Mouse (Mus musculus): Measurements from ENCODE around the gene Pou2f1.
"Not testable (repeated sequence)": the region's sequence is repeated elsewhere in the genome, so short reads cannot be mapped to it uniquely, and the experiment has no call there.

Pou2f1 gene

GRCm38 (mm10) chr1:166001904-166002489, 481 bp downstream of the Pou2f1 start:
- peak; percentile 63 for DNase-seq

GRCm38 (mm10) chr1:166001121-166001903, 1.2 kb downstream of the Pou2f1 start:
- DNase-seq: peak; percentile 46

DNA sequence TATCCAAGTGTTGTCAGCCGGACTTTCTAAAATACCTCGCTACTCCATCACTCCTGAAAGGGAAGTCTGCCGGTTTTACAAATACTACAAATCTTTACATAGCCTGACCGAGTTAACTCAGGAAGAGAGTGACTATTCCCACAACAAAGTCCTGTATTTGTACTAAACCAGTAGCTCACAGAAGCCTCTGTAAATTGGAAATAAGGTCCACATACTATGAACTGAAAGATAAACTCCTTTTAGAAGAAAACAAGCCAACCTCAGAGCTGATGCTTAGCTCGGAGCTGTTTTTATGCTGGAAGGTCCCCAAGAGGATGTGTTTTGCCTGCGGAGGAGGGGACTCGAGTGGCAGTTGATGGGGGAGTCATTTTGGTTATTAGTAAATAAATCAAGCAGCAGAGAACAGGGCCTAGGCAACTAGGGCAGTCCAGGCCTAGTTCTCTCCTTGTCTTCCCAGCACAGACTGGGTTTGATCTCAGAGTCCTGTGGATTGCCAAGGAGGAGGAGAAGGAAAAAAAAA, 1.8 kb downstream of the Pou2f1 start:
- DNase-seq: peak; percentile 4

GRCm38 (mm10) chr1:165999709-166000108, 2.8 kb downstream of the Pou2f1 start:
- no peak for DNase-seq

- DNase-seq: no peak
These were observed 6.8 kb downstream of the Pou2f1 start for GRCm38 (mm10) chr1:165995661-165996055.

GRCm38 (mm10) chr1:165995011-165995660, 7.3 kb downstream of the Pou2f1 start:
- DNase-seq: not testable (repeated sequence)

- no peak for DNase-seq
These were observed 8.2 kb downstream of the Pou2f1 start for GRCm38 (mm10) chr1:165994279-165994678.

DNA sequence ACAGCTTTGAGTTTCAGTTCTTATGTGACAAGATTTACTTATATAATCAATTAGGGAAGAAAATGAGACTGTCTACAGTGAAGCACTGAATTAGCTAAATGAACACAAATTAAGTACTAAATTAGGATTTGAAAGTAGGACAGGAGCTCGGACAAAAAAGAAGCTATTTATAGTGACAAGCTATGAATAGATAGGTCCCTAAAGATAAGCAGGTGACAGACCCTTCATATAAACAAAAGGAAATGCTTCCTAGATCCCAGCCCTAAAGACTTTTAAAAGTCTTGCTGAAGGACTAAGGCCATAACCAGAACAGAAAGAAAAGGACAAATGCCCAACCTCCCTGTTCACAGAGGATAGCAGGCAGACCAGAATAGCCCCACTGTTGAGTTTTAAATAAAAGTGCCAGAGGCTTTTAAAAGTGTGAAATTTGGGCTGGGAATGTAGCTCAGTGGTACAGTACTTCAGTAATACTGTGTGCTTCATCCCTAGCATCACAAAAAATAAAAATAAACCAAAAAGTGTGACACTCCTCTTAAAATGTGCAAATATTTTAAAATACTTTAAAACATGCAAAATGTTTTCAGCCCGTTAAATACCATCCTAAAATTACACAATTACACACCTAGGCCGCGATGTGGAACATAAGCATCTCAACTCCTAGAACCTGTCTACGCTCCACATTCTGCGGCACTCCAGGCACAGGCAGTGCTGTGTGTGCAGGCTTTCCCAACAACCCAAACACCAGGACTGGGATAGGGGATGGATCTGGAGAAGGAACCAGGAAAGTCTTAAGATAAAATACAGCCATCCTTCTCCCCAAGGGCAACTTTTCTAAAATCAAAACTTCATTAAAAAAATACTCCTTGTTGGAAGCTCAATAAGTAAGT, 9.0 kb downstream of the Pou2f1 start:
- DNase-seq: no peak

DNA sequence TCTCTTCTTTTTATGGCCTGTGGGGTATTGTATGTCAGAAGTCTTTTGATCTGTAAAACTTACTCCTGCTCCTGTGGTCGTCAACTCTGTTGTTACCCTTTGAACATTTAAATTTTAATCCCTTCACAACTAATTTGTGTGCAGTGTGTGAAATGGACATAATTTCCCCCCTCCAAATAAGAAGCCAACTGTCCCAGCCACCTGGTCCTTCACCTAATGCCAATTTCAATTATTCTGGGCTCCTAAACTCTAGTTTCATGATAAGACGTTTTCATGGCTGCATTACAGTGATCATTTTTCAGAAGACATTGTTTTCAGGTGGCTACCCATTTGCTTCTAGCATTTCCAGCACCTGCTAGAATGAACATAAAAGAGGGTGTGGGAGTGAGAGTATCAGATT, 13.9 kb downstream of the Pou2f1 start:
- DNase-seq: no peak

DNA sequence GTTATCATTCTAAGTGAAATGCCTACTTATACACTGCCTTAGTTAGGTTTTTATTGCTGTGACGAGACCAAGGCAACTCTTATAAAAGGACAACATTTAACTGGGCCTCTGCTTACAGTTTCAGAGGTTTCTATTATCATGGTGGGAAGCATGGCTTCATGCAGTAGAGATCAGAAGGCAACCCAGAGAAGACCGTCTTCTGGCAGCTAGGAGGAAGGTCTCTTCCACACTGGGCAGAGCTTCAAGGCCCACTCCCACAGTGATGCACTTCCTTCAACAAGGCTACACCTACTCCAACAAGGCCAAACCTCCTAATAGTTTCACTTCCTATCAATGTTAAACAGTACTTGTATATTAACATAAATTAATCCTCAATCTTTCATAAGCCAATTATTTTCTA, 14.4 kb downstream of the Pou2f1 start:
- no peak for DNase-seq

DNA sequence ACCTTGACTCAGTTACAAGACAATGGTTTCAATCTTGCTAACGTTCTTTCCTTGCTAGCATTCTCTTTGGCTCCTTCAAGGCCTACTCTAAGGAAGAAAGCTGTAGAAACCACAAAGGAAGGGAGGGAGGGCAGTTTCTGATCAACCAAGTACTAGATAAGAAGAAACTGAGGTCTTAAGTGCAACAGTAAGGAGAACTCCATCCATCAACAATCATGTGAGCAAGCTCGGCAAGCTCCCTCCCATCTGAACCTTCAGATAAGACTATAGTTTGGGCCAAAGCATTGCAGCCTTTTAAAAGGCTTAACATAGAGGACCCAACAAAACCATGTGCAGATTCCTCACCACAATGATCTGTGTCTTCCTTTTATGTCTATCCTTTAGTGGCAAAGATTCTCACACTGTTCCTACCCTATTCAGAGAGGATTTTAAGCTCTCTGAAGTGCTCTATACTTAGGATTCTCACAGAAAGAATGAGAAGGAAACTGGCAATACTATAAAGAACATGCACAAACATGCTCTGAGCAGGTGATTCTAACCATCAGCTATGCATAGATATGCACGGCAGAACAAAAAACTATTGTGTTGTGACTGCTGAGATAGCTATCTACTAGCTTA, 16.6 kb downstream of the Pou2f1 start:
- DNase-seq: no peak

GRCm38 (mm10) chr1:165985186-165985585, 17.3 kb downstream of the Pou2f1 start:
- DNase-seq: no peak

- DNase-seq: no peak
These were observed 25.6 kb downstream of the Pou2f1 start for GRCm38 (mm10) chr1:165976672-165977448.

DNA sequence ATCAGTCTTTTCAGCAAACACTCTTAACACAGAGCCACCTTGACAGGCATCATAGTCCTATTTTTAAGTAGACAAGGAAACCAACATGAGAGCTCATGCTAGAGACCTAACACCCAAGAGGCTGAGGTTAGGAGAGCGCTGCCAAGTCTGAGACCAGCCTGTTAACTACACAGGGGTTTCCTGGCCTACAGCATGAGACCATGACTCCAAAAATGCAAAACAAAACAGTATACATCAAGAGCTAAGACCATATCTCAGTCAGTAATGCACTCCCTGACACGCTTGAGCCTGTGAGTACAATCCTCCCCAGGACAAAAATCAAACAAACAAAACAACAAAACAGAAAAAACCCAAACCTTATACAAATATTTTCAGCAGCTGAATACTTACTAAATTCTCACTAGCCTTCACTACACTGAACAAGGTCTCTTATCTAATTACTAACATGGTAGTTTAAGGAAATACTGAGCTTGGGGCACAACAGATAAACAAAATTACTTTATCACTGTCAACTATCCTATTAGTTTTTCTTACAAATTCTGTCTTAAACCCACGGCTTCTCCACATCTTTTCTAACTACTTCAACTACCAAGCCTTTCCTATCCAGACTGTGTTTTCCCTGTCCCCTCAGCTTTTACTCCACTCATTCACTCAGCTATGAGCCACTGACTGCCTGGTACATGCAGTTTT, 33.3 kb downstream of the Pou2f1 start:
- DNase-seq: no peak

- DNase-seq: peak; percentile 61
These were observed 35.3 kb downstream of the Pou2f1 start for GRCm38 (mm10) chr1:165967027-165967654.

DNA sequence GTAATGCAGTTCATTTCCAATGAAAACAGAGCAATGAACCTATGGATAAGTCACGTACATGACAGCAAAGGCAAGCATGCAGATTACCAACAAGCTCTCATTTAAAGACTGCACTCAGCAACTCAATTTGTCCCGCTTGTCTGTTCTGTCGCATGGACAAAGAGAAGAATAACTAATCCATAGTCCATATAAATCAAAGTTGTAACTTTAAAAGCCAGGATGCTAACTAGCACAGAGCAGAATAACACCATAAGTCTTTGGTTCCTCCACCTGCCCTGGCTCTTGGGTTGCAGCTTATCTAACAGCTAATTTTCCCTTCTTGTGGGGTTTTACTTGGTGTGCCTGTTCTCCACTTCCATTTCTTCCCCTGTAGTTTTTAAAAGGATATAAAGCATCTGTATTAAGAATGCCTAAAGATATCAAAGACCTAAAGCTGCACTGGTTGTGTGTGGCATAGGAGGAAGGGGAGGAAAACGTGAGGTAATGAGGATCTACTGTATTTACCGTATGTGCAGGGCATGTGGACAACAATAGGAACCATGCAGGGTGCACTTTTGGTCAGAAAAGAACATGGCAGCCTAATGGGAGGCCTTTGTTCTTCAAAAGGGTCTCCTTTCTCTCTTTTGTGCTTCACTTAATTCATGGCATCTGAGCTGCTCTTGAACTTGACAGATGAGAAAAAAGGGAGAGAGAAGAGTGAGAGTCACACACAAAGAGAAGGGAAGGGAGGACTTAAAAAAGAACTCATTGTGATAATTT, 36.1 kb downstream of the Pou2f1 start:
- no peak for DNase-seq

DNA sequence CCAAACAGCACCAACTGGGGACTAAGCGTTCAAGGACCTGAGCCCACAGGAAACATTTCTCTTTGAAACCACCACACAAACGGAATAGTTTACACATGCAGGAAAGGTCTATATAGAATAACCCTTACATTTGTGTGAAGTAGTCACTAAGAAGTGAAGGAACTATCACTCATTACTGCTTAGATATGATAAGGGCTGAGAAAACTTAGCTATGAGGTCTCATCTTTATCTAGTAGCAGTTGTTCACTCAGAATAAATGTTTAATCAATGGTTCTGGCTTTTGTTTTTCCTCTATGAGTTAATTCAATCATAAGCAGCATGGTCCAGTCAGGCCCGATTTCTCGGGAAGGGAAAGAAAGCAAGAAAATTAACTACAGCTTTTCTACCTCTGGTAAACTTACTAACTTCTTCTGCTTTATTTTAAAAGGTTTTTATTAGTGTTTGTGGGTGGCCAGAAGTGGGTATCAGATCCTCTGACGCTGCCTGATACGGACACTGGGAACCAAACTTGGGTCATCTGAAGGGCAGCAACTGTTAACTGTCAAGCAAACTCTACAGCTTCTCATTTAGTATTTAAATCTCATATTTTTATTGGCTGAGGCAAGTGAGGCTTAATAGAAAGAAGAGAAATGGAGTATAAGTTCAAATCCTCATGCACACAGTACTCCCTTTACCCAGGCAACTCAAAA, 40.7 kb downstream of the Pou2f1 start:
- no peak for DNase-seq

GRCm38 (mm10) chr1:165958159-165958558, 44.3 kb downstream of the Pou2f1 start:
- no peak for DNase-seq

GRCm38 (mm10) chr1:165948214-165948813, 54.2 kb downstream of the Pou2f1 start:
- DNase-seq: no peak

Measured in right cerebral cortex, postnatal 4 days (tissue).